Mouse (Mus musculus): ENCODE measurements around the gene Nmi.

Nmi gene

GRCm38 (mm10) chr2:51945812-51946211 lies 27.5 kb downstream of the Nmi start:
- no peak for DNase-seq (ENCODE audit: low spot score in 2 of 2)

GRCm38 (mm10) chr2:51941832-51942231 lies 31.5 kb downstream of the Nmi start:
- no peak for DNase-seq (ENCODE audit: low spot score in 2 of 2)

GRCm38 (mm10) chr2:51938750-51939149 lies 34.5 kb downstream of the Nmi start:
- no peak for DNase-seq (ENCODE audit: low spot score in 2 of 2)

GRCm38 (mm10) chr2:51937004-51937403 lies 36.3 kb downstream of the Nmi start:
- DNase-seq (ENCODE audit: low spot score in 2 of 2): no peak

GRCm38 (mm10) chr2:51936585-51936984 lies 36.7 kb downstream of the Nmi start:
- no peak for DNase-seq (ENCODE audit: low spot score in 2 of 2)

GRCm38 (mm10) chr2:51935921-51936320 lies 37.4 kb downstream of the Nmi start:
- DNase-seq (ENCODE audit: low spot score in 2 of 2): no peak

GRCm38 (mm10) chr2:51934574-51935334 lies 38.5 kb downstream of the Nmi start, which contains the start of gene Rbm43:
Rbm43 (minus strand) TSS chr2:51935163.
- DNase-seq (ENCODE audit: low spot score in 2 of 2): peak; percentile 70 to 77

- DNase-seq (ENCODE audit: low spot score in 2 of 2): peak in 1 of 2 experiments; percentile 18
Measured at GRCm38 (mm10) chr2:51933341-51934134, 39.8 kb downstream of the Nmi start.

- no peak for DNase-seq (ENCODE audit: low spot score in 2 of 2)
Measured at GRCm38 (mm10) chr2:51931241-51931640, 42.1 kb downstream of the Nmi start.

GRCm38 (mm10) chr2:51914944-51915680 lies 58.2 kb downstream of the Nmi start:
- peak; percentile 82 to 86 for DNase-seq (ENCODE audit: low spot score in 2 of 2)

- DNase-seq (ENCODE audit: low spot score in 2 of 2): no peak
Measured at GRCm38 (mm10) chr2:51914532-51914931, 58.8 kb downstream of the Nmi start.

GRCm38 (mm10) chr2:51912740-51913139 lies 60.6 kb downstream of the Nmi start:
- DNase-seq (ENCODE audit: low spot score in 2 of 2): no peak

- DNase-seq (ENCODE audit: low spot score in 2 of 2): no peak
Measured at GRCm38 (mm10) chr2:51911864-51912263, 61.4 kb downstream of the Nmi start.

GRCm38 (mm10) chr2:51907538-51908110 lies 65.7 kb downstream of the Nmi start:
- DNase-seq (ENCODE audit: low spot score in 2 of 2): no peak

- no peak for DNase-seq (ENCODE audit: low spot score in 2 of 2)
Measured at GRCm38 (mm10) chr2:51905637-51906036, 67.7 kb downstream of the Nmi start.
